Mouse (Mus musculus): ENCODE data around the gene Pde4b. TPM values are rescaled to one million over a fixed set of nuclear protein-coding genes. Genes with fewer than 3 reads are reported as not detected.

Gene Pde4b
- total and polyA plus RNA-seq, 3 experiments: 0.27 TPM; not detected in 2

DNA sequence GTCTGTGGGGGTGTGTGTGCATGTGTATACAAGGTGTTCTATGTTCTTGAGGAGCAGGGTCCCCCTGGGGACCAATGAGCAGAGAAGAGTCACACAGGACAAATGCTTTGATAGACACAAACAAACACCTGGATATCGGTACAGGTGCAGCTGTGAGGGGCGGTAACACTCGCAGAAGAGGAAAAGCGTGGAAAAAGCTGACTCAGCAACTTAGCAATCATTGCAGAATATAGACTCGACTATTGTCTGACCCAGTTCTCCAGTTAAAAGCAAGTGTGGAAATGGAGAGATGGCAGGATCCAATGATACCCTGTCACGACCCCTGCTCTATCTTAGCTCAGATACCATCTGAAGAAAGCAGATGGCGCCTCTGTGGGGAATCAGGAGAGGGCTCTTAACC is 391.5 kb downstream of the Pde4b start:
- TF ChIP-seq POLR2AphosphoS5 (IDR thresholded peaks at IDR 0.05; ENCODE audit: insufficient replicate concordance, low read depth, low read length) (no peak), TAL1 (conservative IDR thresholded peaks at IDR 0.05; ENCODE audit: low read depth, low read length) (no peak), GATA2 (IDR thresholded peaks at IDR 0.05; ENCODE audit: borderline replicate concordance, low read depth, low read length) (no peak), GATA1 (IDR thresholded peaks at IDR 0.05; ENCODE audit: borderline replicate concordance, low read length) (no peak), CTCF (IDR thresholded peaks at IDR 0.05; ENCODE audit: low read depth, low read length) (no peak)

DNA sequence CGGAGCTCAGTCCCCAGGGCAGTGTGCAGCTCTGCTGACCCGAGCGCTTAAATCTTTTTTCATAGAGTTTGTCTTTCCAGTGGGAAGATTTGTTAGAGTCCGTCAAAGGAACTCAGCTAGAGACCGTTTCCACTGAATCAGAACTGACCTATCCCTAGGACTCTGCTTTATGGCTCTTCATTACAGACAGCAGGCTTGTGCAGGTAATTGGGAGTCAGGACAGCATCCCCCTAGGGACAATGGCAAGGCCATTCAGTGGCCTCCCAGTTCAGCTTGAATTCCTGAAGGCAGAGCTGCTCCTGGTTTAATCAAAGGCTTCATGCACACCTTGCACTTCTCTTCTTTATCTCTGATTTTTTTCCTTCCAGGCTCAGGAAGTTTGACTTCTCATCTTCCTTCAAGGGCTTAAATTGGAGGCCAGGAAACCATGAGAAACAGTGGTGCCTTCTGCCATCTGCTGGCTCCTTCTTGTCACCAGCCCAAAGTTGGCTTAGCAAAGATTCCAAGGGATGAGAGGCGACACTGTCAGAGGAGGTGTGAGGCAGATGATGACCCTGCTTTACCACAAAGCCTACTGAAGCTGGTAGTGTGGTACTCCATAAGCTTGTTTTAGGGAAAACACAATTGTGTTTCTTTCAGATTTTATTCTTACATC is 393.6 kb downstream of the Pde4b start:
- no peaks in the 10 kb centered on the region for H3K36me3 ChIP-seq (replicated peaks)
- no peak overlapping the region for H3K4me3 ChIP-seq (ENCODE audit: low read depth, low read length)
- no peaks in the 10 kb centered on the region for H3K27me3 ChIP-seq (ENCODE audit: insufficient read depth, low read length)
- TF ChIP-seq GATA2 (IDR thresholded peaks at IDR 0.05; ENCODE audit: borderline replicate concordance, low read depth, low read length) (no peak), CTCF (IDR thresholded peaks at IDR 0.05; ENCODE audit: low read depth, low read length) (no peak), GATA1 (IDR thresholded peaks at IDR 0.05; ENCODE audit: borderline replicate concordance, low read length) (no peak), POLR2AphosphoS5 (IDR thresholded peaks at IDR 0.05; ENCODE audit: insufficient replicate concordance, low read depth, low read length) (no peak), TAL1 (conservative IDR thresholded peaks at IDR 0.05; ENCODE audit: low read depth, low read length) (no peak)
- DNase-seq (ENCODE audit: low spot score) (no peak), ATAC-seq (ENCODE audit: extremely low read depth, insufficient number of reproducible peaks, low FRiP score, poor library complexity, severe bottlenecking) (no peak)
- peaks cover 38% of the 10 kb centered on the region for H3K9me3 ChIP-seq (replicated peaks)
- H3K4me1 ChIP-seq (ENCODE audit: insufficient read depth, low read depth, low read length): no peaks in the 10 kb centered on the region

More for the DNA sequence above, 391.5 kb downstream of the Pde4b start:
- DNase-seq (ENCODE audit: low spot score): no peak
- H3K9me3 ChIP-seq (replicated peaks): peaks cover 37% of the 10 kb centered on the region
- H3K36me3 ChIP-seq (replicated peaks): no peaks in the 10 kb centered on the region
- no peak overlapping the region for H3K4me3 ChIP-seq (ENCODE audit: low read depth, low read length)
- ATAC-seq (ENCODE audit: extremely low read depth, insufficient number of reproducible peaks, low FRiP score, poor library complexity, severe bottlenecking): no peak
- H3K27me3 ChIP-seq (ENCODE audit: insufficient read depth, low read length): no peaks in the 10 kb centered on the region
- H3K4me1 ChIP-seq (ENCODE audit: insufficient read depth, low read depth, low read length): no peaks in the 10 kb centered on the region

DNA sequence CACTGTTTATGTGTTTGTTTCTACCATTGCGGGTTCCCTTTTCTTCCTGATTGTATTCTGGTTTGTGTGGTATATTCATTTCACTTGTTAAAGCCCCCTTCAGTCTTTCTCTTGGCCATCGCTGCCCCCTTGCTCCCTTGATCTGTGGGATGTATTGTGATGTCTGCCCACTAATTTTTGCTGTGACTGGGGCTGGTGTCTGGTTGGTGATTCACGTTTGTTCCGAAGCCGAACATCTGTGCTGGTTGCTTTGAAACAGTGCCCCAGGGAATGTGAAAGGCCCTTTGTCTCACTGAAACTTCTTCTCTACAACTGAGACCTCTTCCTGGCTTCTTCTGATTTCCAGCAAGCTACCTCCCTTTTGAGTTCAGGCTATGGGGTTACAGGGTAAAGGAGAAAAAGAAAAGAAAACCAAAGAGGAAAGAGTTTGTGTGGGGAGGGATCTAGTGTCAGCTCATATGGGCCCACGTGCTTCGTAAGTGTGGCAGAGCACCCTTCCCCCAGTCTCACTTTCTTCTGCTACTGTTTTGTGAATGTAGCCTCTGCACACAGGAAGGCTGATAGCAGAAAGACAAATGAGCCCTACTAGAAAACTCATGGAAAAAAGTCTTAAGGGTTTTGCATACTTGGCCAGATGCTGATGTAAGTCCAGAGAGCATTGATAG is 396.1 kb downstream of the Pde4b start:
- no peak for TF ChIP-seq CTCF (IDR thresholded peaks at IDR 0.05; ENCODE audit: low read depth, low read length)
- TF ChIP-seq GATA2 (IDR thresholded peaks at IDR 0.05; ENCODE audit: borderline replicate concordance, low read depth, low read length): no peak
- no peak for TF ChIP-seq TAL1 (conservative IDR thresholded peaks at IDR 0.05; ENCODE audit: low read depth, low read length)
- no peak for TF ChIP-seq GATA1 (IDR thresholded peaks at IDR 0.05; ENCODE audit: borderline replicate concordance, low read length)
- TF ChIP-seq POLR2AphosphoS5 (IDR thresholded peaks at IDR 0.05; ENCODE audit: insufficient replicate concordance, low read depth, low read length): no peak
- Histone ChIP-seq H3K9me3 (replicated peaks) (peaks cover 37% of the 10 kb centered on the region), H3K36me3 (replicated peaks) (no peaks in the 10 kb centered on the region), H3K4me1 (ENCODE audit: insufficient read depth, low read depth, low read length) (no peaks in the 10 kb centered on the region), H3K27me3 (ENCODE audit: insufficient read depth, low read length) (no peaks in the 10 kb centered on the region), H3K4me3 (ENCODE audit: low read depth, low read length) (no peak overlapping the region)
- DNase-seq (ENCODE audit: low spot score) (no peak), ATAC-seq (ENCODE audit: extremely low read depth, insufficient number of reproducible peaks, low FRiP score, poor library complexity, severe bottlenecking) (no peak)

DNA sequence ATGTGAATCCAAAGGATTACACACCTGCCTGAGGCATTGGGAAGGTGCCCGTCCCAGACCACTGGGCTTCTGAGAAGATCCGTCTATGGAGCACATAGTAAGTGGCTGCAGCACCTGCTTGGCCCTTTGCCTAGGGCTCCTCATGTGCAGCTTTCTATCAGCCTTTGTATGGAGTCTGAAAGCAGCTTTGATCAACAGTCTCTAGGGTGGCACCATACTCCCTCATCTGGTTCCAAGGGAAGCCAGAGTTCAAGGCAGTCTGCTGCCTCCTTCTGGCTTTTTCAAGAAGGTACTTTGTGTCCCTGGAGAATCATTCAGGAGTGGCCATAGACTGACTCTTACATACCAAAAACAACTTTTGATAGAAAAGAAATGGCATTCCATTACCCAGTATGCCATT is 397.4 kb downstream of the Pde4b start:
- Histone ChIP-seq H3K9me3 (replicated peaks) (peaks cover 37% of the 10 kb centered on the region), H3K36me3 (replicated peaks) (no peaks in the 10 kb centered on the region), H3K27me3 (ENCODE audit: insufficient read depth, low read length) (no peaks in the 10 kb centered on the region), H3K4me3 (ENCODE audit: low read depth, low read length) (no peak overlapping the region), H3K4me1 (ENCODE audit: insufficient read depth, low read depth, low read length) (no peaks in the 10 kb centered on the region)
- DNase-seq (ENCODE audit: low spot score) (no peak), ATAC-seq (ENCODE audit: extremely low read depth, insufficient number of reproducible peaks, low FRiP score, poor library complexity, severe bottlenecking) (no peak)
- TF ChIP-seq POLR2AphosphoS5 (IDR thresholded peaks at IDR 0.05; ENCODE audit: insufficient replicate concordance, low read depth, low read length): no peak
- TF ChIP-seq GATA2 (IDR thresholded peaks at IDR 0.05; ENCODE audit: borderline replicate concordance, low read depth, low read length): no peak
- no peak for TF ChIP-seq CTCF (IDR thresholded peaks at IDR 0.05; ENCODE audit: low read depth, low read length)
- TF ChIP-seq GATA1 (IDR thresholded peaks at IDR 0.05; ENCODE audit: borderline replicate concordance, low read length): no peak
- no peak for TF ChIP-seq TAL1 (conservative IDR thresholded peaks at IDR 0.05; ENCODE audit: low read depth, low read length)

DNA sequence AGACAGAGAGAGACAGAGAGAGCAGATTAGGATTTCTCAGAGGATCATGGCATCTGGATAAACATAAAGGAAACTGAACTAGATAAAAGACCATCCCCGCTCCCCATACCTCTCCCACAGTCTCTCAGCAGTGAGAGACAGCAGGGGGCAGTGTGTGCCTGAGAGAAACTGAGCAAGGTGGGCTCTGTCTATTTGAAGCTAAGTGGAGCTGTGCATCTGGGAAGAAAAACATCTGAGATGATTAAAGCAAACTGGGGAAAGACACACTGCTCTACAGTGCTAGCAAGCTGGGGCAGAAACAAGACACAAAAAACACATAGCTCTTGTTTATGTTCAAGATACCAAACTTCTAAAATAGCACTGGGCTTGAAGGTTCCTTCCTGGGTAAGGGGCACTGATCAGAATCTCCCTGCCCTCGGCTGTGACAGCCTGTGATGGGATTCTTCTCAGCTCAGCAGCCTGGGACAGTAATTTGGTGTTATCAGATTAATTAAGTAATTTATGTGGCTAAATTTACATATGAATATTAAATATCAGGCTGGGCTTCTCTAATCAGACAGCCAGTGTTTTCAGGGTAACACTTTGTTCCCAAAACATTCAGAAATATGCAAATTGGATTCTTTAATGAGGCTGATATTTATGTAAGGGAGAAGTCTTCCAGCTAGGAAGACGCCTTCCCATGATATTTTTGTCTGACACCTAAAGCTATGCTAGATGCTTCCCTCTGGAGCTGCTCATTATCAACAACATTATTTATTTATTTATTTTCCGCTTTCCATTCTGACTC is 399.0 kb downstream of the Pde4b start:
- DNase-seq (ENCODE audit: low spot score) (no peak), ATAC-seq (ENCODE audit: extremely low read depth, insufficient number of reproducible peaks, low FRiP score, poor library complexity, severe bottlenecking) (no peak)
- TF ChIP-seq POLR2AphosphoS5 (IDR thresholded peaks at IDR 0.05; ENCODE audit: insufficient replicate concordance, low read depth, low read length) (no peak), TAL1 (conservative IDR thresholded peaks at IDR 0.05; ENCODE audit: low read depth, low read length) (no peak), CTCF (IDR thresholded peaks at IDR 0.05; ENCODE audit: low read depth, low read length) (no peak), GATA1 (IDR thresholded peaks at IDR 0.05; ENCODE audit: borderline replicate concordance, low read length) (no peak), GATA2 (IDR thresholded peaks at IDR 0.05; ENCODE audit: borderline replicate concordance, low read depth, low read length) (no peak)
- H3K9me3 ChIP-seq (replicated peaks): peaks cover 34% of the 10 kb centered on the region
- H3K4me1 ChIP-seq (ENCODE audit: insufficient read depth, low read depth, low read length): no peaks in the 10 kb centered on the region
- no peaks in the 10 kb centered on the region for H3K36me3 ChIP-seq (replicated peaks)
- H3K27me3 ChIP-seq (ENCODE audit: insufficient read depth, low read length): no peaks in the 10 kb centered on the region
- H3K4me3 ChIP-seq (ENCODE audit: low read depth, low read length): no peak overlapping the region

DNA sequence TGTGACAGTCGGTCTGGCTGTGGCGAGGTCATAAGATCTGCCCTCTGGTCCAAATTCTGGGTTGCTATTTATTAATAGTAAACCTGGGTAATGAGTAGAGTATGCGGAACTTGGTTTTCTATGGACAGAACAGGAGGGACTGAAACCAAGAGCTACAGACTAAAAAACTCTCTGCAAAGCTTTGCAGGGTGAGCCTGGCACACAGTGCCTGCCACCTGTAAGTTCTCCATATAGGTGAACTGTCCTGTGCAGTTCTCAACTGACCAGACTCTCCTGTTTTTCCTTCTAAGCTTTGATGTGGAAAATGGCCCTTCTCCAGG is 399.5 kb downstream of the Pde4b start:
- Histone ChIP-seq H3K4me3 (ENCODE audit: low read depth, low read length) (no peak overlapping the region), H3K36me3 (replicated peaks) (no peaks in the 10 kb centered on the region), H3K27me3 (ENCODE audit: insufficient read depth, low read length) (no peaks in the 10 kb centered on the region), H3K4me1 (ENCODE audit: insufficient read depth, low read depth, low read length) (no peaks in the 10 kb centered on the region), H3K9me3 (replicated peaks) (peaks cover 34% of the 10 kb centered on the region)
- DNase-seq (ENCODE audit: low spot score) (no peak), ATAC-seq (ENCODE audit: extremely low read depth, insufficient number of reproducible peaks, low FRiP score, poor library complexity, severe bottlenecking) (no peak)
- TF ChIP-seq TAL1 (conservative IDR thresholded peaks at IDR 0.05; ENCODE audit: low read depth, low read length) (no peak), CTCF (IDR thresholded peaks at IDR 0.05; ENCODE audit: low read depth, low read length) (no peak), GATA2 (IDR thresholded peaks at IDR 0.05; ENCODE audit: borderline replicate concordance, low read depth, low read length) (no peak), POLR2AphosphoS5 (IDR thresholded peaks at IDR 0.05; ENCODE audit: insufficient replicate concordance, low read depth, low read length) (no peak), GATA1 (IDR thresholded peaks at IDR 0.05; ENCODE audit: borderline replicate concordance, low read length) (no peak)
